Mouse (Mus musculus): Measurements from ENCODE around the gene Slc4a11. TPM values are rescaled to one million over a fixed set of nuclear protein-coding genes. Genes with fewer than 3 reads are reported as not detected.
A peak's percentile ranks its signal among the peaks of the same experiment; 100 is the strongest.

Gene Slc4a11
- polyA plus RNA-seq, 1 experiment = 1.9 TPM

DNA sequence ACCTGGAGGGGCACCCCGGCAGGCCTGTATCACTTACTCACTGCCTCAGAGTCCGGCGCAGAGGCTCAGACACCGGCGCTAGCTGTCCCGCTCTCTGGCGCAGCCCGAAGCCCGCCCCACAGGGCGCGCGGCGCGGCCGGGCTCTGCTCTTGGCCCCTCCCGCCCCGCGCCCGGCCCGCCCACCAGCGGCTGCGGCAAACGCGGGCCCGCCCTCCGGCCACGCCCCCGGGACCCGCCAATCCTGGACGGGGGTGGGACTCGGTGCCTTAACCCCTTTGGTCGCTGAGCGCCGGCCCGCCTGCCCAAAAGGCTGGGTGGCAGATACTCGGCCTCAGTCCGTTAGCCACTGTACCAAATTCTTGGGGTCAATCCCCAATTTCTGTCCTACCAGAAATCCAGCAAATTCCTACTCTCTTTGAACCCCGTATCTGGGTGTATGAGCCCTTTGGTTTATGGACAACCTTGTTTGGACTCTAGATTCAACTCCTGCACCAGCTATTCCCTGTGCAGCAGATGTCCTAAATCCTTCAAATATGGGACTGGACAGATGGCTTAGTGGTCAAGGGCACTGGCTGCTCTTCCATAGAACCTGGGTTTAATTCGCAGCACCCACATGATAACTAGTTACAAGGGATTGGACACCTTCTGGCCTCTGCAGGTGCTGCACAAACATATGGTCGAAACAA is 54.5 kb downstream of the Slc4a11 start, which contains the start of gene Lzts3:
TSS of gene Lzts3 (minus strand) at position 120 of the 686 bp plus-strand sequence.
- TF ChIP-seq POLR2A (IDR thresholded peaks at IDR 0.05; ENCODE audit: borderline replicate concordance, extremely low read depth, insufficient read depth, insufficient read length, poor library complexity, severe bottlenecking) = peak; percentile 86
- no peak for TF ChIP-seq CTCF (IDR thresholded peaks at IDR 0.05; ENCODE audit: borderline replicate concordance, extremely low read depth, insufficient read depth, insufficient read length)
- peak; percentile 94 for DNase-seq (ENCODE audit: low read depth)

DNA sequence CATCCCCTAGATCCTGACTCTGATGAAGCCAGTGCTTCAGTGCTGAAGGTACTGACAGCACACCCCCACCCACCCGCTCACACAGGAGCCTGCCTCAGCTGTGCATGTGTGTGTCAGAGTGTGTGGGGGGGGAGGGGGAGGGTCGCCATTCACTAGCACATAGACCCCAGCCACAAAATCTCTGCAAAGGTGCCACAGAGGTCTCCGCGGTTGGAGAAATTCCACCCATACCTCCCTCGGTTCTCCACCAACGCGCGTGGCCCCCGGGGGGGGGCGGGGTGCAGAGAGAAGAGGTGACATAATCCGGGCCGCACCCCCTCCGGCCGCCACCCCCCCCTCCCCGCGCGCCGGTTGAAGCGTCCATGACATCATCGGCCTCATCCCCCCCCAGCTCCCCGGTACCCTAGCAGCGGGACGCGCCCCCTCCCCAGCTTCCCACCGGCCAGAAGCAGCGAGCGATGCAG is 55.1 kb downstream of the Slc4a11 start:
- TF ChIP-seq CTCF (IDR thresholded peaks at IDR 0.05; ENCODE audit: borderline replicate concordance, extremely low read depth, insufficient read depth, insufficient read length) (no peak), POLR2A (IDR thresholded peaks at IDR 0.05; ENCODE audit: borderline replicate concordance, extremely low read depth, insufficient read depth, insufficient read length, poor library complexity, severe bottlenecking) (no peak)
- peak; percentile 79 for DNase-seq (ENCODE audit: low read depth)

DNA sequence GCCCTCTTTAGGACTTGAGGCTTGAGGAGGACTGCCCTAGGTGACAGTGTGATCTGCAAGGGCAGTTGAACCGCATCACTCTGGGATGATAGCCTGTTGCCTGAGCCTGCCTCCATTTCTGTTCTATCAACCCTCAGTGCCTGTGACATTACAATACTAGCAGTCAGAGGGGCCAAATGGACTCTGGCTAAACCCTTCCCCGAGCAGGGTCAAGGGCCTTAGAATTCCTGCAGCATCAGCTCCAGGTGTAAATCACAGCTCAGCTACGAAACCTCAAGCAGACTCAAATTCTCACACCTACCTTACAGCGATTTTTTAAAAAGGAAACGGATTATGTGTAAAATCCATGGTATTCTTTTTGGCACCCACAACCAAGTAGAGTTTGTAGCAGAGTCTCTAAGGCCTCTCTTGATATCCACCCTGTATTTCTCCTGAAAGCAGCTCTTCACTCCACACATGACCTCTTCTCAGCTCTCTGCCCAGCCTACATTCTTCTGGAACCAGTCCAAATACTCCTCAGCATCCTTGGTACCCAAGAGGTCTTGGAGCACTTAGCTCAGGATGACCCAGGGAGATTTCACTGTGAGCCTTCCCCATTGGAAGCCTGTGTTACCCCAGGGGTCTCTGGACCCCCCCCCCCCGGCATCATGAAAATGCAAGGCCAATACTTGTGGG is 55.8 kb downstream of the Slc4a11 start:
- TF ChIP-seq CTCF (IDR thresholded peaks at IDR 0.05; ENCODE audit: borderline replicate concordance, extremely low read depth, insufficient read depth, insufficient read length) = no peak
- no peak for TF ChIP-seq POLR2A (IDR thresholded peaks at IDR 0.05; ENCODE audit: borderline replicate concordance, extremely low read depth, insufficient read depth, insufficient read length, poor library complexity, severe bottlenecking)
- DNase-seq (ENCODE audit: low read depth) = peak; percentile 11

DNA sequence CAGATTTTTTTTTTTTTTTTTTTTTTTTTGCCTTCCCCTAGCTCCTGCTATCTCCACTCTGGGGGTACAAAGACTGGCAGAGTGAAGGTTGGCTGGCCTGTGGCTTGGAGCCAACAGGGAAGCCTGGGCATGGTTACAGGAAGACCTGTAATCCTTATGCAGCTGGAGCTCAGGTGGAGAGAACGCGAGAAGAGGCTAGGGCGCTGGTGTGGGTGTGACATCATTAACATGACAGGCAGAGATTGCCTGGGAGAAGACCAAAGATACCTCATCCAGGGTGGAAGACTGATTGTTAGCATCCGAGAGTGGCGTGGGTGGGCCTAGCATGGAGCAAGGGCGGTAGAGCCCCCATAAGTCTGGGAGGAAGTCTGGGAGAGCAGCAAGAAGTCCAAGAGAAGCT is 58.0 kb downstream of the Slc4a11 start:
- TF ChIP-seq POLR2A (IDR thresholded peaks at IDR 0.05; ENCODE audit: borderline replicate concordance, extremely low read depth, insufficient read depth, insufficient read length, poor library complexity, severe bottlenecking) = no peak
- no peak for TF ChIP-seq CTCF (IDR thresholded peaks at IDR 0.05; ENCODE audit: borderline replicate concordance, extremely low read depth, insufficient read depth, insufficient read length)
- no peak for DNase-seq (ENCODE audit: low read depth)

DNA sequence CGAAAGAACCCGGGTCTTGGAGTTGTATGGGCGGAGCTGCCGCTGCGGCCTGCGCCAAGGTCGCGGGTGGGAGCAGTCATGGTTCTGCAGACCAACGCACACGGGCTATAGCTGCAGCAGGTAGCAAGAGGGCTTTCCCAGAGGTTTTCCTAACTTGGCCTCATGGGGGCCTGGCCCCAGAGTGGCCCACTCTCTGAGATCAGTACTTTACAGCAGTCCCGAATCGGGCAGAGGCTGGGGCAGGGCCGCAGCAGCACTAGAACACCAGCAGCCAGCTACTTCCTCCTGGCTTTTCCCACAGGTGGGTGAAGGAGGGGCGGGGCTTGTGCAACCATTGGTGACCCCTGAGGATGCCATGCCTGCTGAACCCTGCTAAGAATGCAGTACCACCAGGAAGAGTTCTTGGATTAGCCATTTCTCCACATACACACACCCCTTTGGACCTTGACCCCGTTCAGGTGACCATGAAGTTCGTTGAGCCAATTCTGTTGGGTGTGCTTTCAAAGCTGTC is 59.2 kb downstream of the Slc4a11 start:
- no peak for DNase-seq (ENCODE audit: low read depth)
- TF ChIP-seq CTCF (IDR thresholded peaks at IDR 0.05; ENCODE audit: borderline replicate concordance, extremely low read depth, insufficient read depth, insufficient read length) (no peak), POLR2A (IDR thresholded peaks at IDR 0.05; ENCODE audit: borderline replicate concordance, extremely low read depth, insufficient read depth, insufficient read length, poor library complexity, severe bottlenecking) (no peak)

DNA sequence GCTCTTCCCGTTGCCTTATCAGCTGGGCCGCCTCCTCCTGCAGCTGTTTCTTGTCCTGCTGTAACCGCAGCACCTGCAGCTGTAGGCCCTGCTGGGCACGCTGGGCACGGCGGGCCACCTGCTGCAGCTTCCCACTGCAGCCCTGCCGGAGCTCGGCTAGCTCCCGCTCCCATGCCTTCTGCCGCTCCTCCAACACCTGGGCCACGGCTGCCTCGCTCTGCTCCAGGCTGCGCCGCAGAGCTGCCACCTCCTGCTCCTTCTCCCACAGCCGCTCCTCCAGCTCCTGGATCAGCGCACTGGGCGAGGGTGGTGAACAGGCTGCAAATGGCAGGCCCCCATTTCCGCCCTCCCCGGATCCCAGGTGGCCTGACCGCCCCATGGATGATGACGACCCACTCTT is 61.5 kb downstream of the Slc4a11 start:
- TF ChIP-seq CTCF (IDR thresholded peaks at IDR 0.05; ENCODE audit: borderline replicate concordance, extremely low read depth, insufficient read depth, insufficient read length) (no peak), POLR2A (IDR thresholded peaks at IDR 0.05; ENCODE audit: borderline replicate concordance, extremely low read depth, insufficient read depth, insufficient read length, poor library complexity, severe bottlenecking) (no peak)
- DNase-seq (ENCODE audit: low read depth) = peak; percentile 47

DNA sequence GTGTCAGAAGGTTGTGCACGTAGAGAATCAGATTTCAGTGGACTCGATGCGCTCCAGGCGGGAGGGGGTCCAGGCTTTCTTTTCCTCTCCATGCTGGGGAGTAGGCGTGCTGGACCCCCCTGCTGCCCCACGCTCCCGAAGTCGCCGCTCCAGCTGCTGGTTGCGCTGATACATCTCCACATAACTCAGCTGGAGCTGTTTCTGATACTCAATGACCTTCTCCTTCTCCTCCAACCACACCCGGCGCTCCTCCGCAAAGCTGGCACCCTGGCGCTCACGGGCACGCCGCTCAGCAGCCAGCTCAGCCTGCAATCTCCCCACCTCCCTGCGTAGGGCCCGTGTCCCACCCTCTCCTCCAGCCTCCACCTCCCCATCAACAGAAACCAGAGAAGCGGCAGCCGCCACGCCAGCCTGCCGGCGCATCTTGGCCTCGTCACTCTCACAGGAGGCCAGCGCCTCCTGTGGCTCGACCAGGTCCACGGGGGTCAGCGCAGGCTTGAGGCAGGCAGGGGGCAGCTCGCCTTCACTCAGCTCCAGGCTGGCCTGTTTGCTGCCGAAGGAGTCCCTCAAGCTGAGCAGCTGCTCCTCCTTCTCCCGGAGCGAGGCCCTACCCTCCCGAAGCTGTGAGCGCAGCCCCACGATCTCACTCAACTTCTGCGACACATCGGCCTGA is 62.4 kb downstream of the Slc4a11 start:
- peak; percentile 27 for DNase-seq (ENCODE audit: low read depth)

More for the DNA sequence above, 62.4 kb downstream of the Slc4a11 start:
- TF ChIP-seq POLR2A (IDR thresholded peaks at IDR 0.05; ENCODE audit: borderline replicate concordance, extremely low read depth, insufficient read depth, insufficient read length, poor library complexity, severe bottlenecking) (no peak), CTCF (IDR thresholded peaks at IDR 0.05; ENCODE audit: borderline replicate concordance, extremely low read depth, insufficient read depth, insufficient read length) (0 out of 2 replicates have a peak, but pooled peaks have one; percentile 4)

Other genes with a start within 250 kb of the Slc4a11 start
- gene Ptpra, start 247.2 kb downstream of the Slc4a11 start, polyA plus RNA-seq (2012; rRNA removed) = 119 and 127 TPM in 2 replicates
- gene Mrps26, start 133.8 kb downstream of the Slc4a11 start, polyA plus RNA-seq (2012; rRNA removed) = 63.1 and 70.8 TPM in 2 replicates
- gene Oxt, start 121.3 kb downstream of the Slc4a11 start, polyA plus RNA-seq (2012; rRNA removed) = 0.19 and 0.61 TPM in 2 replicates
- gene Avp, start 115.0 kb downstream of the Slc4a11 start, polyA plus RNA-seq (2012; rRNA removed) = 3.9 and 7.1 TPM in 2 replicates
- 4.6 and 5.6 TPM in 2 replicates for gene Fastkd5, start 67.5 kb downstream of the Slc4a11 start, polyA plus RNA-seq (2012; rRNA removed)
- gene Ubox5, start 67.5 kb downstream of the Slc4a11 start, polyA plus RNA-seq (2012; rRNA removed) = 10.3 and 11.6 TPM in 2 replicates
- 28.7 and 32.7 TPM in 2 replicates for gene Lzts3, start 54.7 kb downstream of the Slc4a11 start, polyA plus RNA-seq (2012; rRNA removed)
- 42.4 and 47.8 TPM in 2 replicates for gene Ddrgk1, start 32.9 kb downstream of the Slc4a11 start, polyA plus RNA-seq (2012; rRNA removed)
- gene Itpa, start 29.9 kb downstream of the Slc4a11 start, polyA plus RNA-seq (2012; rRNA removed) = 91.6 and 118 TPM in 2 replicates
- 74.2 and 82.2 TPM in 2 replicates for gene 4930402H24Rik, start 208.9 kb upstream of the Slc4a11 start, polyA plus RNA-seq (2012; rRNA removed)
- gene Atrn, start 209.0 kb upstream of the Slc4a11 start, polyA plus RNA-seq (2012; rRNA removed) = 25.9 and 37.7 TPM in 2 replicates

All from brain, embryonic 14.5 days (tissue).